Mouse (Mus musculus) liver, postnatal 0 days (tissue): ENCODE results near the gene Cog7.

ENCODE experiments used
- CTCF ChIP-seq: sonication (generic); IDR thresholded peaks from 2 replicates; pipeline ENCODE4 v1.5.1; 2016; ENCODE audit warnings: antibody characterized with exemption, low read depth
- EP300 ChIP-seq: IDR thresholded peaks from 2 replicates; pipeline ENCODE4 v1.6.1; 2016; ENCODE audit warnings: antibody characterized with exemption, low read depth, mild to moderate bottlenecking

DNA sequence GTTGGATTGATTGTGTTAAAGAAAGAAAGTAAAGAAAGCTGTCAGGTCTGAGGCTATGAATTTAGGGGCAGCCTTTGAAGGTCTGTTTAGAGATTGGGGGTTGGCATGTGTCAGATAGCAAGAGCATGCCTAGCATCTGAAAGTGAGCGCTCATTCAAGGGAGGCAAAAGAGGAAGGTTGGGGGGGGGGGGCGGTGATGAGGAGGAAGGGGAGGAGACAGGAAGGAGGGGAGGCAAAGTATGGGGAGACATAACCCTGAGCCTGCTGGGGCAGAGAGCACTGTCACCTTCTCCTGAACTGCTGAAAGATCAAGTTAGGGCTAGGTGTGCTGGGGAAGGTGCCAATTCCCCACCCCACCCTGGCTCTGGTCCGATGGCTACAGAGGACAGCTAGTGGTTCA is 109.9 kb downstream of the Cog7 start:
- TF ChIP-seq CTCF (no peak), EP300 (no peak)
